Mouse (Mus musculus): Measurements from ENCODE around the gene Skil. TPM values are rescaled to one million over a fixed set of nuclear protein-coding genes. Genes with fewer than 3 reads are reported as not detected.

Skil gene
- polyA plus RNA-seq, 1 experiment from 2014 or later: 30.7 TPM

DNA sequence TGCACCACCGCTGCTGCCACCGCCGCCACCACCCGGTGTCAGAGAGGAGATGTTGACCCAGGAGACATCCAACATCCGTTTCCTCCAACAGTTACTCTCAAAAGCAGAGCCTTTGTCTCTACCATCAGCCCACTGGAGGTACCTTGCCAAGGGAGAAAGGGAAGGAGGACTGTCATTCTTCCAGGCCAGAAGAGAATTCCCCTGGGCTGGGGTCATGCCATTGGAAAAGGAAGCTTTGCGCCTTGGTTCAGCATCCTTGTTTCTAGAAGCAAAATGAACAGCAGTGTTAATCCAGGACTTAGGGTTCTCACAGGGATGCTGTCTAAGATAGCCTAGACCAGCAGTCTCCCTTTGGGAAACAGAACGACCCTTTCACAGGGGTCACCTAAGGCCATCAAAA, 32.5 kb upstream of the Skil start:
- H3K4me1 ChIP-seq: no peaks in the 10 kb centered on the region
- no peaks in the 10 kb centered on the region for H3K9me3 ChIP-seq
- H3K27me3 ChIP-seq: no peaks in the 10 kb centered on the region
- no peaks in the 10 kb centered on the region for H3K36me3 ChIP-seq
- no peak for ATAC-seq (replicated peaks)
- WGBS: 91% methylated on average over 7 of the region's 7 CpGs
- H3K9ac ChIP-seq (replicated peaks): no peak overlapping the region
- no peak overlapping the region for H3K4me3 ChIP-seq
- H3K27ac ChIP-seq (replicated peaks): no peak overlapping the region
- no peak overlapping the region for H3K4me2 ChIP-seq (replicated peaks)

DNA sequence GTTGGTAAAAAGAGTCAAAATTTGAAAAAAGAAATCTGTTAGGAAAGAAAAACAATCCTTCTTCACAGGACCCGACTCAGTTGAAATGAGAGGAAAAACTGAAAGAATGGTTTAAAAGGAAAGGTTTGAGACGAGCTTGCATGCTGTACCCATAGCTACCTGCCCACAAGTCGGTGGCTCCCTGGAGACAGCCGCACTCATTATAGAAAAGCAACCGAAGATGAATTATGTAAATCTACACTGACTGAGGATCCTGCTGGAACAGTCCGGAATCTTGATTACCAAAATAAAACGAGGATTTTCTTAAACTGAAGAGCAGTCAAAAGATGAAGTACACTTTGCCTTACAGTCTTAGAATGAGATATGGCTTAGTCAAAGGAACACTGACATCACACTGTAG, 26.4 kb upstream of the Skil start:
- H3K4me3 ChIP-seq: no peak overlapping the region
- no peaks in the 10 kb centered on the region for H3K36me3 ChIP-seq
- no peak overlapping the region for H3K4me2 ChIP-seq (replicated peaks)
- no peaks in the 10 kb centered on the region for H3K4me1 ChIP-seq
- H3K27me3 ChIP-seq: no peaks in the 10 kb centered on the region
- H3K9me3 ChIP-seq: no peaks in the 10 kb centered on the region
- no peak overlapping the region for H3K27ac ChIP-seq (replicated peaks)
- no peak overlapping the region for H3K9ac ChIP-seq (replicated peaks)
- no peak for ATAC-seq (replicated peaks)
- WGBS: 85% methylated on average over 7 of the region's 7 CpGs

DNA sequence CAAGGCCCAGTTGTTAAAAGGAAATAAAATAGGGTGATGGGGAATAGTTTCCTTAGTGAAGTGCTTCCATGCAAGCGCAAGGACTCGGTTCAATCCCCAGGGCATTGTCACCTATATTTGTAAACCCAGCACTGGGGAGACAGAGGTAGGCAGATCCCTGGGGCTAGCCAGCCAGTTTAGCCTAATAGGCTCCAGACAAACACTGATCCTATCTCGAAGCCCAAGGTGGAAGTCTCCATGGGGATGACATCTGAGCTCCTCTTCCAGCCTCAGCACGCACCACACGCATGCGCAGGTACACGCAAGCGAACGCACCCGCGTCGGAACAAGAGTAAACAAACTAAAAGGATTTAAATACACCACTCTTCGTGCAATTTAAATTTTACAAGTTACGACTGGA, 23.1 kb upstream of the Skil start:
- H3K36me3 ChIP-seq: no peaks in the 10 kb centered on the region
- H3K9me3 ChIP-seq: no peaks in the 10 kb centered on the region
- H3K27me3 ChIP-seq: no peaks in the 10 kb centered on the region
- no peaks in the 10 kb centered on the region for H3K4me1 ChIP-seq
- H3K4me3 ChIP-seq: no peak overlapping the region
- 97% methylated on average over 14 of the region's 14 CpGs for WGBS
- ATAC-seq (replicated peaks): no peak
- no peak overlapping the region for H3K4me2 ChIP-seq (replicated peaks)
- H3K27ac ChIP-seq (replicated peaks): no peak overlapping the region
- no peak overlapping the region for H3K9ac ChIP-seq (replicated peaks)

DNA sequence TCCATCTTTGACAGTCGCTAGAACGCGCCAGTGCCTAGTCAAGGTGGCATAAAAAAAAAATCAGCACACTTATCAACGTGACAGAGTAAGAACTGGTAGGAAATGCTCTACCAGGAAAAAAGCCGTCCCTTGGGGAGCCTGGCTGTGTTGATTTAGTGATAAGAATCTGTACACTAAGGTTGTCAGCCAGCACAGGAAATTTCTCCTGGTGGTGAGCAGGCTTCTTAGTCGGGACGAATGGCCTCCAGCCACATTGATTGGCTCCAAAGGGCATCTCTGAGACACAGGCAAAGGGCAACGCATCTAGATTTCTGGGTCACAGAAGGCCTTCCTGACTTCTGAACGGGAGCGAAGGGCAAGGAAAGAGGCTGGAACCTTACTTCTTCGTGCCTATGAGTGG, 19.1 kb upstream of the Skil start:
- no peak overlapping the region for H3K9ac ChIP-seq (replicated peaks)
- no peaks in the 10 kb centered on the region for H3K36me3 ChIP-seq
- 83% methylated on average over 11 of the region's 11 CpGs for WGBS
- H3K9me3 ChIP-seq: no peaks in the 10 kb centered on the region
- no peak overlapping the region for H3K4me2 ChIP-seq (replicated peaks)
- H3K27me3 ChIP-seq: no peaks in the 10 kb centered on the region
- H3K4me1 ChIP-seq: no peaks in the 10 kb centered on the region
- H3K27ac ChIP-seq (replicated peaks): no peak overlapping the region
- no peak overlapping the region for H3K4me3 ChIP-seq
- no peak for ATAC-seq (replicated peaks)

DNA sequence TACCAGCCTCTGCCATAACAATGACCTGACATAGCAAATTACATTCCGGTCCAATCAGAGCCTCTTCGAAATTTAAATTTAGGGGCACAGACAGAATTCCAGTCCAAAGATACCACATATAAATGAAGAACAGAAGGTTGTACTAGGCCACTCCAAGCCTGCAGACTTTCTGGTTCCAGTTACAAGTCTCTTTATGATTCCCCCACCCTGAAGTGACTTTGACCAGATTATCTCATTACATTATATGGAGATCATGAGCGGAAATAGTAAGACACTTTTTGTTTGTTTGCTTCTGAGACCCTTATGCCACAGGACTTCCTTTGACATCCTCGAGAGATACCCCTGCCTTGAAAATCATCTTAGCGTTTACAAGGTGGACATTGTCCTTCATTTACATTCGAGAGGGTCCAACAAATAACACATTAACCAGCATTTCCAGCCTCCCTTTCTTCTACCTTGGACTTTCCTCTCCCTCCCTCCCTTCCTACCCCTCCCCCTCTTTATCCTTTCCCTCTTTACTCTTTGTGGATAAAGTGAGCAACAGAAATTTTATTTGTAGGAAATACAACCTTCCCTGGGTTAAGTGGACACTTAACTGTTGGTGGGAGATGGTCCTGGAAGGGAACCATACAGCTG, 17.7 kb upstream of the Skil start:
- Histone ChIP-seq H3K4me2 (replicated peaks) (no peak overlapping the region), H3K9ac (replicated peaks) (no peak overlapping the region), H3K36me3 (no peaks in the 10 kb centered on the region), H3K4me1 (no peaks in the 10 kb centered on the region), H3K27me3 (no peaks in the 10 kb centered on the region), H3K4me3 (no peak overlapping the region), H3K27ac (replicated peaks) (no peak overlapping the region), H3K9me3 (no peaks in the 10 kb centered on the region)
- ATAC-seq (replicated peaks): no peak
- WGBS: 89% methylated on average over 6 of the region's 6 CpGs

DNA sequence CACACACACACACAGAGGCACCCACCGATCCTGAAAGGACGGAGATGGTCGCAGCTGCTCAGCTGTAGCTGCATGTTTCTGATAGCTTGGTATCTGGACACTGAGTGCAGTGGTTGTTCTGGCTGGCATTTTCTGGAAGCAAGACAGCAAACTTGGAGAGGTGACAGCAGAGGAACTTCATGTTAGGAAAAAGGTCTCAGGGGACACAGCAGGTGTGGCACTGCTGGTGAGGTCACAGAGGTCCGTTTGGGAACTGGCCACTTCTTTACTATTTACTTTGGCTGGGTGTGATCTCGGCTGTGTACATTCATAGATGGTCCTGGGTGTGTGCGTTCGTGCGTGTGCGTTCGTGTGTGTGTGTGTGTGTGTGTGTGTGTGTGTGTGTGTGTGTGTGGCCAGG, 15.4 kb upstream of the Skil start:
- WGBS: 78% methylated on average over 10 of the region's 10 CpGs

DNA sequence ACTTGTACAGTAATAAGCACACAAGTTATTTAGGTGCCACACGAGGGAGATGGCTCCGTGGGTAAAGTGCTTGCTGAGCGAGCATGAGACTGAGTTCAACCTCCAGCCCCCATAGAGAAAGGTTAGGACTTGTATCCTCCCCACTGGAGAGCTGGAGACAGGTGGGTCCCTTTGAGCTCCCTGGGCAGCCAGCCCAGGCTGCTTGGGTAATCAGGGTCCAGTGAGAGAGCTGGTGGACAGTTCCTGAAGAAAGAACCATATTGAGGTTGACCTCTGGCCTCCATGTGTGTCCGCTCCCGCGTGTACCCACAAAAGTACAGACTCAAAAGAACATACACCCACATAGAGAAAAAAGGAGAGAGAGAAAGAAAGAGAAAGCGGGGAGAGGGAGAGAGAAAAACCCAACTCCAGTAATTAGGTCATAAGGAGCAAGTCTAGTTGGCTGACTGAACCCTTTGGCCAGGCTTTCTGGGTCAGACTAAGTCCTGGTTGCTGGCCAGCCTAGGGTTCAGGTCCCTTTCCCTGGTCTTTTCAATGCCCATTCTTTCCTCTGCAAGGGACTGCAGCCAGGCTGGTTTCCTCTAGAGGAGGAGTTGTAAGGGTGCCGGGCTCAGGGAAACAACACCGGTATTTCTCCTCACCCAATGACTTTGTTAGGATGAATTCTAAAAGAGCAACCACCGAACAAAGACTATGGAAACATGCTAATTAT, 13.9 kb upstream of the Skil start:
- Histone ChIP-seq H3K9ac (replicated peaks) (no peak overlapping the region), H3K9me3 (no peaks in the 10 kb centered on the region), H3K4me2 (replicated peaks) (no peak overlapping the region), H3K27me3 (no peaks in the 10 kb centered on the region), H3K4me3 (no peak overlapping the region), H3K36me3 (no peaks in the 10 kb centered on the region), H3K27ac (replicated peaks) (no peak overlapping the region), H3K4me1 (peaks cover 9% of the 10 kb centered on the region)
- ATAC-seq (replicated peaks): no peak
- 73% methylated on average over 10 of the region's 10 CpGs for WGBS

More for the DNA sequence above, 15.4 kb upstream of the Skil start:
- Histone ChIP-seq H3K36me3 (no peaks in the 10 kb centered on the region), H3K27me3 (no peaks in the 10 kb centered on the region), H3K9ac (replicated peaks) (no peak overlapping the region), H3K4me3 (no peak overlapping the region), H3K27ac (replicated peaks) (no peak overlapping the region), H3K4me2 (replicated peaks) (no peak overlapping the region), H3K4me1 (peaks cover 9% of the 10 kb centered on the region), H3K9me3 (no peaks in the 10 kb centered on the region)
- ATAC-seq (replicated peaks): no peak

DNA sequence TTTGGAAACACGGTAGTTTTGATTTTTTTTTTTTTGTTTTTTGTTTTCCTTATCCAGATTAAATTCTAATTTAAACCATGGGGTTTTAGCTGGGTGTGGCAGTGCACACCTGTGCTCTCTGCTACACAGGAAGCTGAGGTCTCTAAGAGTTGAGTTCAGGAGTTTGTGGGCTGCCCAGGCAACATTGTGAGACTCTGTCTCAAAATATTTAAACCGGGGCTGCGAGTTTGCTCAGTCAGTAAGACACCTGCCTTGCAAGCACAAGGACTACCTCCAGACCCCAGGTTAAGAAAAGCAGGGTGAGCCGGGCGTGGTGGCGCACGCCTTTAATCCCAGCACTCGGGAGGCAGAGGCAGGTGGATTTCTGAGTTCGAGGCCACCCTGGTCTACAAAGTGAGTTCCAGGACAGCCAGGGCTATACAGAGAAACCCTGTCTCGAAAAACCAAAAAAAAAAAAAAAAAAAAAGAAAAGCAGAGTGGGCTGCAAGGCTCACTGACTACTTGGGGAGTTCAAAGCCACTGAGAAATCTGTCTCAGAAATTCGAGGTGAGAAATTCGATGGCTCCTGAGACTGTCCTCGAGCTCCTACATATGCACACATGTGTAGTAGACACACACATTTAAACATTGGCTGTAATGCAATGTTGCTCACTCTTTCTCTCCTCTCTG, 11.9 kb upstream of the Skil start:
- no peaks in the 10 kb centered on the region for H3K9me3 ChIP-seq
- no peak overlapping the region for H3K9ac ChIP-seq (replicated peaks)
- no peak overlapping the region for H3K4me3 ChIP-seq
- no peaks in the 10 kb centered on the region for H3K36me3 ChIP-seq
- H3K27ac ChIP-seq (replicated peaks): no peak overlapping the region
- peaks cover 9% of the 10 kb centered on the region for H3K4me1 ChIP-seq
- no peak for ATAC-seq (replicated peaks)
- WGBS: 87% methylated on average over 12 of the region's 13 CpGs
- H3K27me3 ChIP-seq: no peaks in the 10 kb centered on the region
- H3K4me2 ChIP-seq (replicated peaks): no peak overlapping the region

DNA sequence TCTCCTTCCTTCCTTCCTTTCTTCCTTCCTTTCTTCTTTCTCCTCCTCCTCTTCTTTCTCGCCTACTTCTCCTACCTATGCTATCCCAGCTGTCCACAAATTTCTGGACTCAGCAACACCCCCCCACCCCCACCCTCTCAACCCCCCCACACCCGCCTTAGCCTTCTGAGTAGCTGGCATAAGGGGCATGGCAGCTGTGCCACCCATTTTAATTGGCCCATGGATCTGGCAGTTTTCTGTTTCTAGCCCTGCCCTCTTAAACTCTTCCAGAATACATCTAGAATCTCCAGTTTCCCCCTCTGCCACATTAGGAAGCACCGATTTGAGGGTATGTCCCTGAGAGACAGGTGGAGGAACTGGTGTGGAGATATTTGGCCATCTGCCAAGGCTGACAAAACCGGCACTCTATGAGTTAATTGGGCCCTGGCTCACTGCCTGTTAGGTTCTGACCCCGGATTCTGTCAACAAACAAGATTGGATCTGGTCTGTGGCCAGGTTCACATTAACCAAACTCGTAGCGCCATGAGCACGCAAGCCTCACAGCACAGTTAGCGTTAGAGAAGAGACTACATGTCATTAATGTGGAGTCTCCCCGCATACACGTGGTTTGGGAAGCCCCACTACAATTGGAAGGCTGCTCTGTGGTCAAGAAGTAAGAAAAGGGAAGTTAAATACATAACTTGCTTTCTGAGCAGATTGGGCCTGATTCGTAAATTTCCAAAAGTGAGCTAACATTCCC, 11.2 kb upstream of the Skil start:
- Histone ChIP-seq H3K4me3 (no peak overlapping the region), H3K4me2 (replicated peaks) (0 out of 2 replicates have a peak overlapping the region, but pooled peaks have one; percentile 4), H3K9ac (replicated peaks) (no peak overlapping the region), H3K36me3 (no peaks in the 10 kb centered on the region), H3K27me3 (no peaks in the 10 kb centered on the region), H3K27ac (replicated peaks) (no peak overlapping the region; the same call in 1 of the 2 replicates), H3K4me1 (peaks cover 9% of the 10 kb centered on the region), H3K9me3 (no peaks in the 10 kb centered on the region)
- WGBS: 26% methylated on average over 12 of the region's 12 CpGs
- ATAC-seq (replicated peaks): peak; percentile 47

DNA sequence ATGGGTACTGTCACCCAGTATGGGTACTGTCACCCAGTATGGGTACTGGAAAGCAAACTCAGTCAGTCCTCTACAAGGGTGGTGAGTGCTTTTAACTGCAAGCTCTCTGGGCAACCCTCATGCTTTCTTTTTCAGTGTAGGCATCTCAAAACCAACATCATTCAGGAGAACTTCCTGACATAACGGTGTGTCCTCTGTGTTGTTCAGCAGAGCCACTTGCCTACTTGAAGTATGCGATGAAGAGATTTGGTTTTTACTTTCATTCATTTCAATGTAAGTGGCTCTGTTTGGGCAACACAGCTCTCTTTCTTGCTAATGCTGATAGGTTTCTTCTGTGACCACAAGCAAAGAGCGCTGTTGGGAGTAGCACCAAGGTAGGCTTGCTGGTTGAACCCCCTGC, 9.9 kb upstream of the Skil start:
- Histone ChIP-seq H3K27me3 (no peaks in the 10 kb centered on the region), H3K27ac (replicated peaks) (no peak overlapping the region), H3K4me3 (no peak overlapping the region), H3K9me3 (no peaks in the 10 kb centered on the region), H3K36me3 (no peaks in the 10 kb centered on the region), H3K4me2 (replicated peaks) (no peak overlapping the region), H3K9ac (replicated peaks) (no peak overlapping the region), H3K4me1 (peaks cover 9% of the 10 kb centered on the region)
- 91% methylated on average over 3 of the region's 3 CpGs for WGBS
- ATAC-seq (replicated peaks): no peak

DNA sequence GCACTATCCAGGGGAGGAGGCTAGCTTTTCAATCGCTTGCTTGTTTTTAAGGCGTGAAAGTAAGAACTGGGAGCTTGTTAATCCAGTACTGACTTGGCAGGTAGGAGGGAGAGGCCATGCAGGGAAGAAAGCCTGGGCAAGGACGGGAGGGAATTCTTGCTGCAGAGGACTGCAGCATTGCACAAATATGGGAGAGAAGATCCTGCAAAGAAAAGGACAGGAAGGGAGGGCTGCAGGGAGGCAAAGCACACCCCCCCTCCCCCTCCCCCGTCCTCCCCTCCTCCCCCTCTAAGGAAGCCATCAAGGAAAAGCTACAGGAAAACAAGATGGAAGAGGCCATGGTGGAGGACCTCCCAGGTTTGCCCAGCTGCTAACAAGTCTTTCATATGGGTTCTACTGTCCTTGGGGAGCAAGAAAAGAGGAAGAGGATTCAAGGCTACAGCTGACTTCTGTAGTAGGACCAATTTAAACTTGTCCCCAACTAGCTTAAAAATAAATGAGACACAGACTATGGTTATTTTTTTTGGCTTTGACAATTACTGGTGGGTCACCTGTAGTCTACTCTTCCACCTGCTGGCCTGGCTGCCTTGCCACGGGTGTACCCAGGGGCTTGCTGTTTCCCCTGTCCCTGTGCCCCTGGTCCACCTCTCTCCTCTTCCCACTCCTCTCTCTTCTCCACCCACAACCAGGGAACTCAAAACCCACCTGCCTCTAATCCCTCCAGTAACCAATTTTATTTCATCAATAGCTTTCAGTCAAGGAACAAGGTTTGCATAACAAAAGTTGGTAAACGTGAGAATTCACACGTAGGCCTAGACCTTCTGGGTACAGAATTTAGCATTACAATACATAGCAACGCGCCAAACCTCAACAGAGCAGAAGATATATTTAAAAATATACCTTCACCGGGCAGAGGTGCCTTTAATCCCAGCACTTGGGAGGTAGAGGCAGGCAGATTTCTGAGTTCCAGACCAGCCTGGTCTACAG, 5.8 kb upstream of the Skil start:
- Histone ChIP-seq H3K4me3 (no peak overlapping the region), H3K4me1 (peaks cover 10% of the 10 kb centered on the region), H3K9me3 (no peaks in the 10 kb centered on the region), H3K4me2 (replicated peaks) (no peak overlapping the region), H3K9ac (replicated peaks) (no peak overlapping the region), H3K27me3 (no peaks in the 10 kb centered on the region), H3K27ac (replicated peaks) (no peak overlapping the region), H3K36me3 (no peaks in the 10 kb centered on the region)
- ATAC-seq (replicated peaks): no peak
- WGBS: 24% methylated on average over 10 of the region's 10 CpGs
